Mouse (Mus musculus): ENCODE data around the gene Dnah3. TPM values are rescaled to one million over a fixed set of nuclear protein-coding genes. Genes with fewer than 3 reads are reported as not detected.

Dnah3 gene
- polyA plus RNA-seq, 1 experiment from 2014 or later = not detected

- Histone ChIP-seq H3K9ac (replicated peaks) (no peak overlapping the region), H3K27ac (ENCODE audit: low read depth) (no peak overlapping the region), H3K4me1 (ENCODE audit: insufficient read depth) (no peaks in the 10 kb centered on the region), H3K4me3 (ENCODE audit: low read depth, low read length) (no peak overlapping the region), H3K27me3 (ENCODE audit: insufficient read depth, low read length) (no peaks in the 10 kb centered on the region), H3K4me2 (ENCODE audit: low read depth, low read length) (no peak overlapping the region), H3K36me3 (replicated peaks; ENCODE audit: insufficient read depth, low read length) (no peaks in the 10 kb centered on the region; the same call in 1 of the 2 replicates), H3K9me3 (ENCODE audit: low read length) (no peaks in the 10 kb centered on the region)
- 65% methylated on average over 2 of the region's 2 CpGs for WGBS (ENCODE audit: insufficient replicate concordance)
- DNase-seq (no peak), ATAC-seq (no peak)
- TF ChIP-seq CTCF (IDR thresholded peaks at IDR 0.05; ENCODE audit: low read depth) = no peak
- no peak for TF ChIP-seq EP300 (IDR thresholded peaks at IDR 0.05; ENCODE audit: low read depth)
These were observed 222.0 kb downstream of the Dnah3 start for GRCm38 (mm10) chr7:119873050-119873449.

Other genes starting within 250 kb of the Dnah3 start
- 4.5 TPM in 2 replicates for gene Lyrm1, start 199.4 kb downstream of the Dnah3 start, polyA plus RNA-seq (2015; fragmentation: Nextera tagmentation; extraction: Ambion mirVana)
- gene Dcun1d3, start 199.0 kb downstream of the Dnah3 start, polyA plus RNA-seq (2015; fragmentation: Nextera tagmentation; extraction: Ambion mirVana) = 3.4 and 3.8 TPM in 2 replicates
- 3.7 and 4.2 TPM in 2 replicates for gene Tmem159, start 7.1 kb upstream of the Dnah3 start, polyA plus RNA-seq (2015; fragmentation: Nextera tagmentation; extraction: Ambion mirVana)
- not detected in 2 replicates for gene Zp2, start 50.0 kb upstream of the Dnah3 start, polyA plus RNA-seq (2015; fragmentation: Nextera tagmentation; extraction: Ambion mirVana)
- 2.4 and 3.0 TPM in 2 replicates for gene Anks4b, start 78.6 kb upstream of the Dnah3 start, polyA plus RNA-seq (2015; fragmentation: Nextera tagmentation; extraction: Ambion mirVana)
- gene Crym, start 106.8 kb upstream of the Dnah3 start, polyA plus RNA-seq (2015; fragmentation: Nextera tagmentation; extraction: Ambion mirVana) = 0.27 and 0.29 TPM in 2 replicates
- 0.20 TPM in 2 replicates for gene Abca14, start 108.7 kb upstream of the Dnah3 start, polyA plus RNA-seq (2015; fragmentation: Nextera tagmentation; extraction: Ambion mirVana)
- not detected in 2 replicates for gene Abca15, start 233.4 kb upstream of the Dnah3 start, polyA plus RNA-seq (2015; fragmentation: Nextera tagmentation; extraction: Ambion mirVana)

Data from liver, postnatal 0 days (tissue).